Mouse (Mus musculus) lung, postnatal 4 days (tissue): Measurements from ENCODE around the gene Vmn2r94.

ENCODE experiments used
- DNase-seq, 2 experiments: peaks; one replicate each; pipeline ENCODE4 v3.0.0; 2021

Gene Vmn2r94

DNA sequence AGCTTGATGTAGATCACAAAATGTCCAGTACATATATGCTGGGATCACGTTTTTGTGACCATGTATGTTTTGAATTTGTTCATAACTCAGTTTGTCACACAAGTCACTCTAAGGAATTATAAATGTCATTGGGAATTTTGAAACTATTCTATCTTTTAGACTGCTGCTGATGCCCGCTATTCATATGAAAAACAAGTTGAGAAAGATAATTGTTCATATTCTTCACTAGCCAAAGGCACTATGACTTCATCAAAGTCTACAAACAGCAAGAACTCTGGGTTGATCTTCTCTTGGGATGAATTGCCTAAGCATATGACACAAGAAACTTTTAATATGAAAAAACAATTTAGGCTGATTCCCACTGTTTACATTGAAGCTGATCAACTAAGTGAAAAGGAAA lies at the start of gene Vmn2r94:
Gene Vmn2r94 (minus strand): TSS at position 101 of the 400 bp plus-strand sequence.
- no peak for DNase-seq

DNA sequence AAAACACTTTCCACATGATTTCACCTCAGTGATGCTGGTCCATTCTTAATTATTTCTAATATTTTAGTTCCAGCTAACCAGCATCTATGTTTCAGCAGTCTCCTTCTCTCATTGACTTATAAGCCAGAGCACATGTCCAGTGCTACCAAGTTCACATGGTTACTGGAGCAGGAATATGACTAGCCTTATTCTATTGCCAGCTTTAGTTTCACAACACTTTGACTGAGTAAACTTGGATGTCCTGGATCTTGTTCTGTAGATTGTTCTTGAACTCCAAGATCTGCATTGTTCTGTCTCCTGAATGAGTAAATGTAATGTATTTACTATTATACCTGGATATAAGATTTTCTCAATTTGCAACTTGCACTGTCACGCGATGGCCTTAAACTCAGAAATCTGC lies 45.5 kb upstream of the Vmn2r94 start:
- DNase-seq = no peak

DNA sequence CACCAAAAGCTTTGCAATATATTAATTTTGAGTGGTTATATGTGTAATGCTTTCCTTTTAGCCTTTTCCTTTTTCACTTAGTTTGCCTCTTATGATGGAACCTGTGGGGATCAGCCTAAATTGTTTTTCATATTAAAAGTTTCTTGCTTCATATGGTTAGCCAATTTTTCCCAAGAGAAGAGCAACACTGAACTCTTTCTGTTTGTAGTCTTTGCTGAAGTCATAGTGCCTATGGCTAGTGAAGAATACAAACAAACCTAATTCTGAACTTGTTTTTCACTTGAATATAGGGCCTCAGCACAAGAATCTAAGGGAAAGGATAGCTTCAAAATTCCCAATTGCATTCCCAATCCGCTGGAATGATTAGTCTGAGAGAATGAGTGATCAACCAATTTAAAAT lies 20.2 kb upstream of the Vmn2r94 start, which contains the start of gene Vmn2r93:
Gene Vmn2r93 (plus strand): TSS at position 301 of the 400 bp plus-strand sequence.
- DNase-seq = no peak

DNA sequence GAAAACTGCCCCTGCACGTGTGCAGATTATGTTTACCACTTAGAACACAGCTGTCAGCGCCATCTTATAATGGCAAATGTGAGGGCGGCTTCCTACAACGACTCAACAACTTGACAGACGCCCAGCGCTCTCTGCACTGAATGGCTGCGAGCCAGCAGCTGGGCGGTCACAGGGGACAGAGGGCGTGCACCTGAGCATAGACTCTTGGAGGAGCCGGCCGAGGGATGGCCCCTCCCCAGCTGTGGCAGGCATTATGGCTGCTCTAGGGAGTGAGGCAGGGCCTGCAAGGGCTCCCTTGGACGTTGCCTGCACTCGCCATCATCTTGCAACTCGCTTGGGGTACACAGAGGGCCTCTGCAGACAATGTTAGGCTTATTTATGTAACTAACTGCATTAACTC lies 40.6 kb downstream of the Vmn2r94 start:
- DNase-seq = no peak

DNA sequence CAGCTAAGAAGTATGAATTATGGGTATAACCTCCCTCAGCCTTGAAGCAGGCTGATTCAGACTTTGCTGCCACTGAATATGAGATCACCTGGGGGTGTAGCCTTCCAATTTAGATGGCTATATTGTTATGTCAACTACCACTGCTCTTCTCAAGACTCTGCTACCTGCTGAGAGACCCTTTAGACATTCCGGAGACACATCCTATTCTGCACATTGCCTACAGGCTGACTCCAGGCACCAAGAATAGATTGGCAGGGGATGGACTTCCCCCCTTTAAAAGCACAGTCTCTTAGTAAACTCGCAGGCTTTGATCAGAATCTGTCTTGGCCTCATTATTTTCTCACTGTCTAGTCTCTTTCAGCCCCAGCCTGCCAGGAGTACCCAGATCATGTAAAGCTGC lies 45.6 kb downstream of the Vmn2r94 start:
- no peak for DNase-seq

DNA sequence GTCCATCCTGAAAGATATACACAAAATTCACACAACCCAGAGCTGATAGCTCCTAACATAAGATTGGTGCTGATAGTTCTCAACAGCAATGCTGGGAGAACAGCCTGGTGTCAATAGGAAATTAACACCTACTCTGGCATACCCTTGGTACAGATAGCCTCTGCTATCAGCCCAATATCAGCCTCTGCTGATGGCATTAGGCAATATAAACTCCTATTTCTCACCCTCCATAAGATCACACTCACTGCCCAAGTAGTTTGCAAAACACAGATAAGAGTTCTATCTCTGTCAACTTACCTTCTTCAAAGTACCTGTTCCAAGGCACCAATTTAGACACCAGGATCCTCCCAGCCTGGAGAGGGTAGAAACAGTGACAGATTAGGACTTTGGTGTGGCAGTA lies 56.3 kb downstream of the Vmn2r94 start:
- no peak for DNase-seq
